Mouse (Mus musculus): Measurements from ENCODE around the gene D1Pas1. TPM values are rescaled to one million over a fixed set of nuclear protein-coding genes. Genes with fewer than 3 reads are reported as not detected.
A peak's percentile ranks its signal among the peaks of the same experiment; 100 is the strongest.

Gene D1Pas1
- polyA plus RNA-seq, 1 experiment, result not detected

- H3K27ac ChIP-seq (ENCODE audit: insufficient read depth, low read depth, low read length), result no peak overlapping the region
- WGBS, result 54% methylated on average over 13 of the region's 13 CpGs
These were observed 36.9 kb upstream of the D1Pas1 start for GRCm38 (mm10) chr1:186930160-186930887.

GRCm38 (mm10) chr1:186930888-186931233 lies 36.4 kb upstream of the D1Pas1 start:
- no peak overlapping the region for H3K27ac ChIP-seq (ENCODE audit: insufficient read depth, low read depth, low read length)
- TF ChIP-seq CTCF (IDR thresholded peaks at IDR 0.05; ENCODE audit: extremely low read depth, insufficient read length, insufficient replicate concordance, low read depth, low read length) (no peak), POLR2A (IDR thresholded peaks at IDR 0.05; ENCODE audit: low read depth, low read length) (no peak)
- H3K36me3 ChIP-seq (ENCODE audit: control insufficient read depth, insufficient read depth, low read length), result no peaks in the 10 kb centered on the region
- no peak overlapping the region for H3K4me3 ChIP-seq (ENCODE audit: low read depth, low read length)
- WGBS, result 57% methylated on average over 6 of the region's 6 CpGs
- H3K27me3 ChIP-seq (ENCODE audit: control insufficient read depth, insufficient read depth, low read length), result no peaks in the 10 kb centered on the region
- H3K4me1 ChIP-seq (ENCODE audit: control insufficient read depth, insufficient read depth, insufficient read length, low read length), result no peaks in the 10 kb centered on the region

More at GRCm38 (mm10) chr1:186930160-186930887, 36.9 kb upstream of the D1Pas1 start:
- Histone ChIP-seq H3K27me3 (ENCODE audit: control insufficient read depth, insufficient read depth, low read length) (no peaks in the 10 kb centered on the region), H3K4me3 (ENCODE audit: low read depth, low read length) (no peak overlapping the region), H3K36me3 (ENCODE audit: control insufficient read depth, insufficient read depth, low read length) (no peaks in the 10 kb centered on the region), H3K4me1 (ENCODE audit: control insufficient read depth, insufficient read depth, insufficient read length, low read length) (no peaks in the 10 kb centered on the region)
- no peak for TF ChIP-seq POLR2A (IDR thresholded peaks at IDR 0.05; ENCODE audit: low read depth, low read length)

- no peaks in the 10 kb centered on the region for H3K4me1 ChIP-seq (ENCODE audit: control insufficient read depth, insufficient read depth, insufficient read length, low read length)
- TF ChIP-seq CTCF (IDR thresholded peaks at IDR 0.05; ENCODE audit: extremely low read depth, insufficient read length, insufficient replicate concordance, low read depth, low read length), result no peak
- TF ChIP-seq POLR2A (IDR thresholded peaks at IDR 0.05; ENCODE audit: low read depth, low read length), result no peak
- H3K36me3 ChIP-seq (ENCODE audit: control insufficient read depth, insufficient read depth, low read length), result no peaks in the 10 kb centered on the region
- H3K27me3 ChIP-seq (ENCODE audit: control insufficient read depth, insufficient read depth, low read length), result no peaks in the 10 kb centered on the region
- H3K4me3 ChIP-seq (ENCODE audit: low read depth, low read length), result no peak overlapping the region
- 92% methylated on average over 1 of the region's 1 CpGs for WGBS
- H3K27ac ChIP-seq (ENCODE audit: insufficient read depth, low read depth, low read length), result no peak overlapping the region
These were observed 33.0 kb upstream of the D1Pas1 start for GRCm38 (mm10) chr1:186934205-186934604.

GRCm38 (mm10) chr1:186952381-186952780 lies 14.8 kb upstream of the D1Pas1 start:
- TF ChIP-seq POLR2A (IDR thresholded peaks at IDR 0.05; ENCODE audit: low read depth, low read length) (no peak), CTCF (IDR thresholded peaks at IDR 0.05; ENCODE audit: extremely low read depth, insufficient read length, insufficient replicate concordance, low read depth, low read length) (no peak)
- Histone ChIP-seq H3K36me3 (ENCODE audit: control insufficient read depth, insufficient read depth, low read length) (no peaks in the 10 kb centered on the region), H3K4me1 (ENCODE audit: control insufficient read depth, insufficient read depth, insufficient read length, low read length) (no peaks in the 10 kb centered on the region), H3K27me3 (ENCODE audit: control insufficient read depth, insufficient read depth, low read length) (no peaks in the 10 kb centered on the region), H3K4me3 (ENCODE audit: low read depth, low read length) (no peak overlapping the region), H3K27ac (ENCODE audit: insufficient read depth, low read depth, low read length) (no peak overlapping the region)
- WGBS, result 59% methylated on average over 4 of the region's 4 CpGs

GRCm38 (mm10) chr1:186954591-186954990 lies 12.6 kb upstream of the D1Pas1 start:
- no peaks in the 10 kb centered on the region for H3K36me3 ChIP-seq (ENCODE audit: control insufficient read depth, insufficient read depth, low read length)
- no peak overlapping the region for H3K27ac ChIP-seq (ENCODE audit: insufficient read depth, low read depth, low read length)
- no peaks in the 10 kb centered on the region for H3K27me3 ChIP-seq (ENCODE audit: control insufficient read depth, insufficient read depth, low read length)
- H3K4me1 ChIP-seq (ENCODE audit: control insufficient read depth, insufficient read depth, insufficient read length, low read length), result no peaks in the 10 kb centered on the region
- TF ChIP-seq CTCF (IDR thresholded peaks at IDR 0.05; ENCODE audit: extremely low read depth, insufficient read length, insufficient replicate concordance, low read depth, low read length) (no peak), POLR2A (IDR thresholded peaks at IDR 0.05; ENCODE audit: low read depth, low read length) (no peak)
- 79% methylated on average over 4 of the region's 4 CpGs for WGBS
- no peak overlapping the region for H3K4me3 ChIP-seq (ENCODE audit: low read depth, low read length)

- Histone ChIP-seq H3K4me1 (ENCODE audit: control insufficient read depth, insufficient read depth, insufficient read length, low read length) (no peaks in the 10 kb centered on the region; the same call in 1 of the 2 replicates), H3K27me3 (ENCODE audit: control insufficient read depth, insufficient read depth, low read length) (no peaks in the 10 kb centered on the region), H3K27ac (ENCODE audit: insufficient read depth, low read depth, low read length) (no peak overlapping the region), H3K4me3 (ENCODE audit: low read depth, low read length) (no peak overlapping the region), H3K36me3 (ENCODE audit: control insufficient read depth, insufficient read depth, low read length) (no peaks in the 10 kb centered on the region)
- TF ChIP-seq CTCF (IDR thresholded peaks at IDR 0.05; ENCODE audit: extremely low read depth, insufficient read length, insufficient replicate concordance, low read depth, low read length) (no peak), POLR2A (IDR thresholded peaks at IDR 0.05; ENCODE audit: low read depth, low read length) (no peak)
- 46% methylated on average over 4 of the region's 4 CpGs for WGBS
These were observed 7.8 kb upstream of the D1Pas1 start for GRCm38 (mm10) chr1:186959380-186959779.

- TF ChIP-seq CTCF (IDR thresholded peaks at IDR 0.05; ENCODE audit: extremely low read depth, insufficient read length, insufficient replicate concordance, low read depth, low read length), result no peak
- TF ChIP-seq POLR2A (IDR thresholded peaks at IDR 0.05; ENCODE audit: low read depth, low read length), result no peak
- Histone ChIP-seq H3K27me3 (ENCODE audit: control insufficient read depth, insufficient read depth, low read length) (no peaks in the 10 kb centered on the region), H3K27ac (ENCODE audit: insufficient read depth, low read depth, low read length) (peak overlapping the region; percentile 73; the same call in 1 of the 2 replicates), H3K4me1 (ENCODE audit: control insufficient read depth, insufficient read depth, insufficient read length, low read length) (peaks cover 4% of the 10 kb centered on the region; the same call in 1 of the 2 replicates), H3K36me3 (ENCODE audit: control insufficient read depth, insufficient read depth, low read length) (no peaks in the 10 kb centered on the region), H3K4me3 (ENCODE audit: low read depth, low read length) (no peak overlapping the region)
- WGBS, result 12% methylated on average over 4 of the region's 4 CpGs
These were observed 2.9 kb upstream of the D1Pas1 start for GRCm38 (mm10) chr1:186964143-186964875.
